Mouse (Mus musculus) brain, adult 2 months (tissue): ENCODE measurements at regions not wholly inside any gene's neighbourhood (a gene's known extent, or its start where the extent isn't known, plus 50 kb on each side); places are given as distances from the start of the nearest gene placed in this dataset.

Experiments
- DNase-seq: peaks from one replicate; pipeline ENCODE4 v3.0.0; 2011; ENCODE audit warnings: low read depth, low spot score

DNA sequence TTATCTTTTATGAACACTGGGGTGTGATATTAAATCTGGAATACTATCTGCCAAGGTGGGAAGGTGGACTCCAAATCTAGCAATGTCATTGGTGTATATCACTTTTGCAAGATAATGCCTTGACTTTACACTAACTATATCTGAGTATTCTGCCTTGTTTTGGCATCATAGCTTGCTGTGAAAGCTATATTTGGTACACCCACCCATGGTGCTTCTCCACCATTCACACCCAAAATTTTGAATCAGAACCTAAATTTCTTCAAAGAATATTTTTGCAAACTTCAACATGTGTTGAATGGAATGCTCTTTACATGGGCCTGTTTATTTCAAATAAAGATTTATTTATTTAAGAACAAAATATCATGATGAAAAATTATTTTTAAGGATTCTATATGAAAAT is 1087.0 kb downstream of the Dnajb9 start:
- peak; percentile 44 for DNase-seq

DNA sequence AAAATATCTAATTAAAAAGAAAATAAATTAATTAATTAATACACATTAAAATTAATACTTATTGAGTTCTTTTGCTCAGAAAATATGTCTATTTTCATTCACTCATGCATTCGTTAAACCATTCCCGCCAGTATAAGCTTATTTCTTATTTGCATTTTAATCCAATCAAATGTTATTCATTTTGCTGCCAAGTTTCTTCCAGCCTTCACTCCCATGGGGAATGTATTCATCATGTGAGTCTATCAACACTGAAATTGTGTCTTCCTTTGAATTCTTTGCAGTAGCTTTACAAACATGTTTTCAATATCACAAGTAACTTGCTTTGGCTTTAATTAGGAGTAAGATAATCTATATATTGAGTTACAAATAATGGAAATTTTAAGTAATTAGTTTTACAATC is 1098.0 kb downstream of the Dnajb9 start:
- DNase-seq = no peak

- DNase-seq = peak; percentile 27
These were observed 1110.7 kb downstream of the Dnajb9 start for GRCm38 (mm10) chr12:43099382-43099781.

DNA sequence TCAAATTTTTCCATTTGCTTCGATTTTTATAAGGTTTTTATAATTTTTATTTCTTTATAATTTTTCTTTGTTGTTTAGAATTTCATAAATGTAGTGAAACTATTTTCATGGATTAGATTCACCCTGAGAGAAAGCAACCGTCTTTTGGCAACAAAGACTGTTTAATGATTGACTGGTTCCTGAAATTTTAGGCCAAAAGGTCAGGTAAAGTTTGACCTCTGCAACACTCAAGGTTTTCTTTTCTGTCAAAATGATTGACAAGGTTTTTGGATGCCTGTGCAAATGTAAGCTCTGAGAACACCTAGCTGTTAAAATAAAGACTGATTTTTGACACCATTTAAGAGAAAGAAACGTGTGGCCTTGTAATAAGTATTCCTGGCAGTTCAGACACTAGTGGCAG is 1132.0 kb downstream of the Dnajb9 start:
- DNase-seq = no peak
